Mouse (Mus musculus) cerebellum, postnatal 4 days (tissue): ENCODE measurements around the gene Sh3yl1.

Experiments used
- DNase-seq, 2 experiments: peaks; one replicate each; pipeline ENCODE4 v3.0.0; 2022; ENCODE audit warnings: low spot score in 2 of 2, mixed read lengths in 1 of 2

The Sh3yl1 gene

DNA sequence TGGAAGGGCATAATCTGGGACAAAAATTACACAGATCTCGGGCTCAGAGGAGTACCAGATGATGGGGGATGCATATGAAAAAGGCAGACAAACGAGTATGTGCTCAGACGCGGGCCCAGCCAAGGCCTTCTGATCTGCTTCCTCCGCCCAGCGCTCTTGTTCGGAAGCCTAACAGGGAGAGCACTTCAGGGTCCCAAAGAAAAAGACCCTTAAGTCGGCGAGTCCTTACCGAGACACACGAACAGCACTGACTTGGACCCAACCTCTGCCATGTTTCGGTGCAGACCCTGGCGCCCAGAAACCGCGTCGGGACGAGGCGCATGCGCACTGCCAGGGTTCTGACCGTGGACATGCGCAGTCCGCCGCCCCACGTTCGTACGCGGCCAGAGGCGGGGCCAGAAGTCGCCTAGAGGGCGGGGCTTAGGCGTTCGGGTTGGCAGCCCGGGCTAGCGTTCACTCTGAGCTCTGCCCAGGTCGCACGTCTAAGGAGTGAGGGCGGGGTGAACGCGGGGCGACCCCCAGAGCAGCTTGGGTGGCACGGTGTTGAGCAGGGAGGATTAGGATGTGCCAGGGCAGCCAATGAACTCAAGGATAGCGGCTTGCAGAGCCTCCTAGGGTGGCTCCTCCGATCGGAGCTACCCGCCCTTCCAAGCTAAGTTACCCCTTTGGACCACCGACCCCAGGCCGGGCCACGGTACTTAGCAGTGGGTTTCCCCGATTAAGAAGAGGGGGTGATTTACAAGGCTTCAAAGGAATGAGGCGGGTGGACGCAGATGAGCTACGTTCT lies at the start of gene Sh3yl1, which contains the start of gene Acp1:
Gene Sh3yl1 (plus strand): TSS at position 408 of the 787 bp plus-strand sequence.
Gene Acp1 (minus strand): TSS at position 329 of the 787 bp plus-strand sequence.
- peak; percentile 92 to 97 for DNase-seq

DNA sequence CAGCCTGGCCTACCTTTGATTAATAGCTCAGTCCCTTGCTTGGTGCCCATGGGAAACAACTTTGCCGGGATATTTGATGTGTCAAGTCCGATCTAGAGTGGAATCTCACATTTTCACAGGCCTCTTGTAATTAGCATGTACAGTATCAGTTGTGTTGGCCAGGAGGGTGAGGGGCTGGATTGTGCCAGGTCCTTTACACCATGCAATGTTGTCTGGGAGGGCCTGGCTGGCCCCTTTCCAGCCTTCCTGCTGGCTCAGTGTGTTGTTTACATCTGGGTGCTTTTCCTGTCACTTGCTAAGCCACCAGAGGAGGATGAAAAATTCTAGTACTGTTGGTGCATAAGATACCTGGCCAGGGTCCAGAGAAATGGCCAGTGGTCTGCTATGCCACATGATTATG lies 47.1 kb upstream of the Sh3yl1 start:
- peak in 1 of 2 experiments; percentile 59 for DNase-seq

DNA sequence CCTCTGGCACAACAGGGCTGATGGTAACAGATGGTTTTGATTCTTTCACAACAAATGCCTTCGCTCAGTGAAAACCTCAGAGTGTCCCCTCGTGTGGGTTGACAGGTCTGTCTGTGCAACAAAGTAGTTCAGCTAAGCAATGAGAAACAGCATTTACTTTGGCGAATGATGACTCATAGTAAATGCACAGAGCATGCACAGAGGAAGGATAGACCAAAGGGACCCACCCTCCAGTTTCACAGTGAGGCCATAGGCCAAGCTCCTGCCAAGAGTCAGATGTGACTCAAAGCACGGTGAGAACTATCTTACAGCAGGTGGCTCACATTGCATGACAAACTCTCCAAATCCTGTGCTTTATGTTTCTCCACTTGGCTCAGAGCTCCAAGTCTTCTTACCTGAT lies 45.7 kb upstream of the Sh3yl1 start:
- no peak for DNase-seq

DNA sequence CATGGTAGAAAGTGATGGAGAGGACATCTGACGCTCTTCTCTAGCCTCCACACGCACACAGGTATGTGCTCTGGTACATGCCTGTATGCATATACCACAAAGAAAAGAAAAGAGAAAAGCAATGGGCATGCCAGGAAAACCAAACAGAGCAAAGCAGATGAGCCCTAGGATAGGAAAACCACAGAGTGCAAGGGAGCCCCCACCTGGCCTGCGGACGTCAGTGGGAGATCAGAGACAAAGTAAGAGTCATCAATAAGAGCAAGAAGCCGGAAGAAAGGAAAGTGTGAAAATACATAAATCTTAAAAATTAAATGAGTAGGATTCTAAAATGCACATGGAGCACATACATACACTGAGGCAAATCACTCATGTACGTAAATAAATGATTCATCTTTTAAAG lies 32.0 kb upstream of the Sh3yl1 start:
- no peak for DNase-seq

DNA sequence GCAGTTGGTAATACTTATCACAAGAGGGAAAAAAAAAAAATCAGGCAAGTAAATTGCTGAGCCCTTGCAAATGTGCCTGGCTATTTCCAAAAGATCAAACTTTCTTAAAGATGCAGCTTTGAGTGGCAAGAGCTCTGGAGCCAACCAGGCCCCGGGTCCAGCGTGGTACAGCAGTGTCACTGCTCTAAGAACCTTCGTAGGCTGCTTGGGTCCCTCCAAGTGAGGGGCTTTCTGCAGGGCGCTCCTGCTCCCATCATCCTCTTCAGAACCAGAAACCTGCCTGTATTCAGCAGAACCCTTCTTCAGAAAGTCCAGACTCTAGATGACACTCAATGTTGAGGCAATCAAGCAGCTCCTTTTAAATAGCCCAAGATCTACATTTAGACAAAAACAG lies 27.9 kb upstream of the Sh3yl1 start:
- no peak for DNase-seq

DNA sequence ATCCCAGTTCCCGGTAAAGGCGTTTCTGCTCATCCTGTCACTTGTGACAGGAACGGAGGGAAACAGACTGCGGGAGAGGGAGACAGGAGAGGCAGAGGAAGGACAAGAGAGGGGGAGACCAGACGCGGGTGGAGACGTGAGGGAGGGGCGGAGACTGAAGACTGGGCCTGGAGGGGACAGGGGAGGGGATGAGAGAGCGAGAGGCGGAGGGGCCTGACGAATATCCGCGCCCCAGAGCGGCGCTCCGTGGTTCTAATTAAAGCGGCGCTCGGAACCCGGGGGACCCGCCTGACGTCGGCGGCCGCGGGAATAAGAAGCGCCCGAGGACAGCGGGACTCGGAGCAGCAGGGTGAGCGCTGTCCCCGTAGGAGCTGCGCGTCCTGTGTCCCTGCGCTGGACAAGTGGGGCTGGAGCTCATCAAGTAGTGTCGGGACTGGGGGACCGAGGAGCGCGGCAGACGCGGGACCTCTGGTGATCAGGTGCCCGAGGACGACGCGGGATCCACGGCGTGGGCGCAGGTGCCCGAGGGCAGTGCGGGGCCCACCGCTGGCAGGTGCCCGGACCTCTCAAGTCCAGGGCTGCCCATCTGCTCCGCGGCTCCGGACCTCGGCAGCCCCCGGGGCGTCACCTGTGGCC lies 27.4 kb upstream of the Sh3yl1 start, which contains the start of gene Alkal2:
Gene Alkal2 (plus strand): TSS at position 337 of the 636 bp plus-strand sequence.
- DNase-seq: no peak

DNA sequence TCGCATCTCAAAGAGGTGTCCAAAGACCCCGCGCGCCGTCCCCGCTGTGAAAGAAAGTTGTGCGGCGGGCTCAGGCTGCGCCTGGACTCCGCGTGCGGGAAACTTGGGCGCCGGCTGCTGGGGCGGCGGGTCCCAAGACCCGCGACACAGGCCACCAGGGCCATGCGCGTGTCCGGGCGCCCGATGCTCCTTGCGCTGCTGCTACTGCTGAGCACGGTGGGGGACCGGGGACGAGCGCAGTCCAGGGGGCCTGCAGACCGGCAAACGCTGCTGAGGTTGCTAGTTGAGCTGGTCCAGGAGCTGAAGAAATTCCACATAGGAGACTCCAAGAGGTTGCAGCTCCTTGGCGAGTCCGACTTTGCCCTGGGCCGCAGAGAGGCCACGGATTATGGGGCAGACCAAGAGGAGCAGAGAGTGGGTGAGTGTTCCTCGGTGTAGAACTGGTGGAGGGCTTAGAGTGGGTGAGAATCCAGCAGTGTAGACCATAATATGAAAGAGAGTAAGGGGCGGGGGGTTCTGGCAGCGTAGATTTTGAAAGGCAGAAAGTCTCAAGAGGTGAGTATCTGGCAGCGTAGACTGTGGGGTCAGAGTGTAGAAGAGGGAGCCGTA lies 26.7 kb upstream of the Sh3yl1 start:
- DNase-seq: peak in 1 of 2 experiments; percentile 7

DNA sequence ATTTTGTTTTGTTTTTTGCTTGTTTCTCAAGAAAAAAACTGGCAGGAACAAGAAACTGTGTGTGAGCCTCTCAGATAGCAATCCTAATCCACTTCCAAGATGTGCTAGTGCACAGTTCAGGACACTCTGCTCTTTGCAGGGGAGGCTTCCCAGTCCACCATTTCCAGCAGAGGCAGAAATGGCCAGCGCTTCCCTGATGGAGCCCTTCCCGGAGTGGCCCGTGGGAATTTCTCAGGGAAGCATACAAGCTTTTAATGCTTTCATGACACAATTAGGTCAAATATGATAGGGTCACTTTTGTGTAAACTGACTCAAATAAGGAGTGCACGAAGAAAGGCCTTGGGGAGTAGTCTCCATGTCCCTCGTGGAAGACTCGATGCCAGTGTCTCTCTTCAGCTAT lies 25.6 kb upstream of the Sh3yl1 start:
- no peak for DNase-seq

DNA sequence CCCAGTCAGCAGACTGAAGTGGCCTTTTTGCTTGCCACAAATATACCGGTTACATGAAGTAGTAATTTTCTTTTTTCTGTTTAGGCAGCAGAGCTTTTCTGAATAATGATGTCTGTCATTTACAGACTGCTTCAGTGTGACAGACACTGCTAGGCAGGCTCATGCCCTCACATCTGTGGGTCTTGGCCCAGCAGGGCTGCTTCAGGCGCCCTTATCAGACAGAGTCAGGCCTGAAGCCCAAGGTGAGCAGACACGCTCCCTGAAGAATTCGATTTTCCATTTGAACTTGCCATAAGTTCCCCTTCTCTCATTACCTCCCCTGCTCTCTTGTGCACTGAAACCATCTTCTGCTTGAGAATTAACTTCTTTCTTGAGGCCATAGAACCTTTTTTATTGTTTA lies 23.5 kb upstream of the Sh3yl1 start:
- DNase-seq: no peak

DNA sequence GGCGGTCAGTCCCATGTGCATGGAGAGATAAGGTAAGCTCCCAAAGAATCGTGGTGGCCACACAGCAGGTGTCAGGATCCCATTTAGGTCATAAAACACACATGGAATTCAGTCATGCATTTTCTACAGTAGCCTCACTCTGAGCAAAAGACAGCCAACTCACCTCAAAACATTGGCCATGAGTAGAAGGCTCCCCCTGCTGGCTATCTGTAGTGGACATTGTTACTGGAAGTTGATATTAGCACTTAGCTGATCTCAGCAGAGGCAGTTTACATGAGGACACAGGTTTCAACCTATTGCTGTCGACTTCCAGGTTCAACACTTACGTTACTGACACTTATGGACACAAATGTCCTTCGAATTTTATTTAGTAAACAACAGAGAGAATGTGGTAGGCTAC lies 21.4 kb upstream of the Sh3yl1 start:
- DNase-seq: peak; percentile 58 to 78

DNA sequence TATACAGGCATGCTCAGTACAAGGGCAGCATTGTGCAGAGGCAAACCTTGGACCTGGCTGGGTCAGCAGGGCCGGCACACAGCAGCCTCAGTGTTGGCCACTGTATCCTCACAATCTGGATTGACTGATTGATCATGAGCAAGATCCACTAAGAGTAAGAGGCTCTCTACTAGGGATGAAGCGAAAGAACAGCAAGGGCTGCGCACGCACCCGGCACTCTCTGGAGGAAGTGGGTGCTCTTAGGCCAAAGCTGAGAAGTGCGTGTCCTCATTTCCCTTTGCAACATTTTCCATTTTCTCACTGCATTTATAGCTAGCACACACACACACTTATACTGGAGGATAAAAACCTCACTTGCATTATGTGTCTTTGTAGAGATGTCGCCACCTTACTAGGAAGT lies 20.0 kb upstream of the Sh3yl1 start:
- no peak for DNase-seq

DNA sequence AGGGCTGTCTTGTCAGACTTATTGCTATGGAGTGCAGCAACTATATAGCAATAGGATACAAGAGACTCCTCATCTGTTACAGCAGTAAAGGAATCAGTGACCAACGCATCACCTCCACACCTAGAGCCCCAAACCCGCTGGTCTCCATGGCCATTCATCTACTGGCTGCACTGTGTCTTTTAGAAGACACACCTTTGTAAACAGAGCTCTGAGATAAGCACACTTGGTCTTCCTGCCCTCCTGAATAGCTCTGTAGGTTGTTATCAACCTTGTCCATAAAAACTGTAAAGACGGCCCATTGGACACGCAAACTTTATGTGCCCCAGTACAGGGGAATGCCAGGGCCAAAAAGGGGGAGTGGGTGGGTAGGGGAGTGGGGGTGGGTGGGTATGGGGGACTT lies 14.4 kb upstream of the Sh3yl1 start:
- DNase-seq: no peak

DNA sequence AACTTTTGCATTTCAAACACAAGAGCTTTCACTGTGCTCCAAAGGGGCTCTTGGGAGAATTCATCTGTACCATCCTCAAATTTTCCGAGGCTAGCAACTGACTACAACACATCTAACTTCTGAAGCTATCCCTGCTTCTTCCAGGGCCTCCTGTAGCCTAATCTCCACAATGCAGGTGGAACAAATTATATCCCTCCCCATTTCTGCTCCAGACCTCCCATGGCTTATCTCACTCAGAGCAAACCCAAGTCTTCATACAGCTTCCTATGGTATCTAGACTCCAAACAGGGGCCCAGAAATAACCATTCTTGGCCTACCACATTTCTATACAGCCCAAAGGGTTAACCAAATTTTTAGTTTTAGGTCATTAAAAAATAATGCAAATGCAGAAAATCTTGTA lies 2.8 kb upstream of the Sh3yl1 start:
- DNase-seq: no peak

DNA sequence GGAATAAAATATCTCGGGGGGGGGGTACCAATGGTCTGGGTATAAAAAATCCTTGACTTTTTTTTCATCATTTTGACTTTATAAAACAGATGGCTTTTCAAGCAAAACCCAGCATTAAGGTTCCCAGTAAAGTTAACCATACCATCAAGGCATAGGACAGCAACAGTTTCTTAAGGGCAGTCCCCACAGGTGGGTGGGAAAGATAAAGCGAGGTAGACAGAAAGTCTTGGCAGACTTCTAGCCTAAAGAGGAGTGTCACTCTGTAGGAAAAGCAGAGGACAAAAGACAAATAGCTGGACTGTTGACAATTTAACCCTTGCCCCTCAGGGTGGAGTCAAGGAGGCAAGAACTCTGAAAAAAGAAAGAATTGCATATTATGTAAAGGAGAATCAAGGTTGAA lies 1.6 kb upstream of the Sh3yl1 start:
- DNase-seq: no peak

DNA sequence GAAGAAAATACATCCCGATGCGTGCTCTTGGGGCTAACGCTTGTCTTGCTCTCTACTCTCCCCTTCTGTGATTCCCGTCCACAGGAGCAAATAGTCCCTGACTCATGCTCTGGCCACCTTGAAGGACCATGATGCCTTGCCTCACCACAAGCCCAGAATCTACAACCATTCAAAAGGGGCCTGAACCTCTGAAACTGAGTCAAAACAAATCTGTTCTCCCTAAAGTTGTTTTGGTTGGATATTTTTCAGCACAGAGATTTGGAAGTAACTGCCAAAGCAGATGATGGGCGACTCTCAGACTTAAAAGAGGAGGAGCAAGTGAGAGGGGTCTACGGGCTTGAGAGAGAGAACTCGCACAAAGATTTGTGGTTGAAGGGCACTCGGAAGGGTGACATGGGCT lies 608 bp upstream of the Sh3yl1 start:
- DNase-seq: no peak

DNA sequence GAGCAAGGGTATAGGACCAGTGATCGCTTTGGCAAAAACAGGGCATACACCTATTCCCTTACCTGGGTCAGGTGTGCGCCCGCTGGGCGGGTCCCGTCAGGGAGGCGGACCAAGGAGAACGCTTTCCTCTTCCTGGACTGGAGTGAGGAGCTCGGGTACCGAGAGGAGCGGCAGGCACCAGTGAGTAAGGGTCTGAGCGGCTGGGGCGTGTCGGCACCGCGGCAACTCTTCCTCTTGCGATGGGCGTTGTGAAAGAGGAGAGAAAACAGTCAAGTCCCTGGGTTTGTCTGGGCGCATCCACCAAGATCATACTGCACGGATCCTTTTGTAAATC lies 547 bp downstream of the Sh3yl1 start:
- DNase-seq: peak; percentile 22 to 39

DNA sequence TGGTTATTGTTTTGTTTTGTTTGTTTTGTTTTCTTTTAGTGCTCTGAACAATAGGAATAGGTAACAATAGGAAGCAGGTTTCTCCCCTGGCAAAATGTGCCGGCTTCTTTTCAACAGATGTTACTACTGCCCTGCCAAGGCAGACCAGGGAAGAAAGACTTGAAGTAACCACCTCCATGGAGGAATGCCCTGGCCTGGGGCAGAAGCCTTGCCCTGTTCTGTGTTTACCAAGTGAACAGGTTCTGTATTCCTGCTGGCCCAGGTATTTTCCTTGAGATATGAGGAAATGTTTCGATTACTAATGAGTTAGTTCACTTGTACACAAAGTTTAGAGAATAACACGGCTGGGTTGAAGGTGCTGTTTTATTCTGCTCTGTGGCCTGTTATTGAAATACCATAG lies 1.4 kb downstream of the Sh3yl1 start:
- DNase-seq: no peak

DNA sequence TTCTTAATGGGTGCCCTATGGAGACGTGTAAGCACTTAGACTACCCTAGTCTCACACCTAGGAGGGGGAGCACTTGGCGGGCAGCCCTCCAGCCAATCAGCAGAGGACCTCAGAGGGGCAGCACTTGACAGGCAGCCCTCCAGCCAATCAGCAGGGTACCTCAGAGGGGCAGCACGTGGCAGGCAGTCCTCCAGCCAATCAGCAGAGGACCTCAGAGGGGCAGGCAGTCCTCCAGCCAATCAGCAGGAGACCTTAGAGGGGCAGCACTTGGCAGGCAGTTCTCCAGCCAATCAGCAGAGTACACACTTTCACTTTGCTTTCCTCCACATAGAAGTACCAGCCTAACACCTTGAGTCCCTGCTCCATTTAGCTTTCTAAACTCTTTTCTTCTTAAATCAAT lies 10.9 kb downstream of the Sh3yl1 start:
- no peak for DNase-seq

DNA sequence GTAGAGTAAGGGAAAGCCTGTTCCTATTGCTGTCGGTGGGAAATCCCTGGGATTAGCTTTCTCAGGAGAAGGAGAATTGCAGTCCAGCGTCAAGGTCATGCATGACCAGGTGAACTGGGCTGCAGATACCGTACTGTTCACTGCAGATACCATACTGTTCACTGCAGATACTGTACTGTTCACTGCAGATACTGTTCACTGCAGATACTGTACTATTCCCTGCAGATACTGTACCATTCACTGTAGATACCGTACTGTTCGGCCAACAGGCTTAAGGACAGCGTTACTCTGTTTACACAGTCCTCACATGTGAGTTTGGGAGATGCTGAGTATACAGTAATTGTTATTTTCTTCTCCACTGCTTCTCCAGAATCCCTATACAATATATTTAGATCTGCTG lies 16.7 kb downstream of the Sh3yl1 start:
- no peak for DNase-seq

DNA sequence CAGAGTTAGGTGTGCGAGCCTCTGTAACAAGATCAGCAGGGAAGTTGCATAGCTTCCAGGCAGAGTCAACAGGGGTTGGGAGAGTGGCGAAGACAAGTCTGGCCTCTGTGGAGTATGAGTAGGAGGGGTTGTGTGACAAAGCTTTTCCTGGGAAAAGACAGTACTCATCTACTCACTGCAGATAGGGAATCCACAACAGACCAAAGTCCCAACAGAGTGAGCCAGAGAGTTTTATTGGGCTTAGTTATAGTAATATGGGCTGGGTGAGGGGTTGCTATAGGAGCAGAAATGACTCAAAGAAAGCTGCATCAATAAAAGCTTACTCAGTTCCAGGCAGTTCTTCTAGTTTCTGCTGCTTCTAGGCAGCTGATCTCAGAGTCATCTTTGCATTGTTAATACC lies 21.8 kb downstream of the Sh3yl1 start:
- no peak for DNase-seq

DNA sequence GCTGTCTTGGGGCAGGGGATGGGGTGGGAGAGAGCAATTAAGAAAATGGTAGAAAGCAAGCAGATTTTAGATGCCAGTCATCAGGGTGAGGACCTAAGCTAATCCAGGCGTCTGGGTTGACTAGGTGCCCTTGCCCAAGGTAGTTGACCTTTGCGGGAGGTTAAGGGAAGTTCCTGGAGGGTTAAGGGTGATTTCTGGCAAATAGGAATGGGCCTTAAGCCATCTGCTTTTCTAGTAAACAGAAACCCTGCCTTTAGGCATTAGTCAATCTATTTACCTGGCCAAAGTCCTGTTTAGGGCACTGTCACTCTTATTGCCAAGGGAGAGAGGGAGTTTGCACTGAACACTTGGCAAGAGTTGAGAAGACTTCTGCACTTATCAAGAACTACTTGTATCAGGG lies 25.4 kb downstream of the Sh3yl1 start:
- no peak for DNase-seq

DNA sequence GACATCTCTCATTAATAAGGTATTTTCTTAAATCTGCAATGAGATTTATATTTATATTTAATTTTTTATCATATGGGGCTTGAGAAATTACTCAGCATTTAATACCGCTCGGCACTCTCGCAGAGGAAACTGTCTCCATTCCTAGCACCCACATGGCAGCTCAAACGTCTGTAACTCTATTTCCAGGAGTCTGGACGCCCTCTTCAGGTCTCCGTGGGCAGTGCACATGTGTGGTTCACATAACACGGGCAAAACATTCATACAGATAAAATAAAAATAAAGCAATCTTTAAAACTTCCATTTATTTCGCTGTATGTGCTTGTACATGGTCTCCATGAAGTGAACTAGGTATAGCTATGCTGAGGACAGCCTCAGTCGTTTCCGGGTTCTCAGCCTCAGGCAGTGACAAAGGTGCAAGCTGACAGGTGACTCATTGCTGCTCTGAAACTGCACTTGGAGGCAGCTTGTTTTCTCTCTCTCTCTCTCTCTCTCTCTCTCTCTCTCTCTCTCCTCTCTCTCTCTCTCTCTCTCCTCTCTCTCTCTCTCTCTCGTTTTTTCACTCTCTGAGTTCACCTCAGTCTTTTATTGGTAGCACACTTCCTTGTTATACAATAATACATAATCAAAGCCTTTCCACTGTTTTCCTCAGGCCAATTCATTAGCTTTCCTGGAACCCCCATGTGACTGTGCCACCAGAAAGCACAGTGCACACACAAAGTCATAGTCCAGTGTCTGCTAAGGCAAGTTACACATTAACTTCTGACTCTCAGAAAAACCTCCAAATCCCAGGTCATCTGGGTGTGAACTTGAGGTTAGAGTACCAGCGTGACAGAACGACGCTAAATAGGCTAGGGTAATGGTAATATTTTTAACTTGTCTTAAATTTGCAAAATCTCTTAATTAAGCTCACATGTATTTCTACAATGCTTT lies 31.9 kb downstream of the Sh3yl1 start:
- DNase-seq: no peak
